In the genomic region with DNA sequence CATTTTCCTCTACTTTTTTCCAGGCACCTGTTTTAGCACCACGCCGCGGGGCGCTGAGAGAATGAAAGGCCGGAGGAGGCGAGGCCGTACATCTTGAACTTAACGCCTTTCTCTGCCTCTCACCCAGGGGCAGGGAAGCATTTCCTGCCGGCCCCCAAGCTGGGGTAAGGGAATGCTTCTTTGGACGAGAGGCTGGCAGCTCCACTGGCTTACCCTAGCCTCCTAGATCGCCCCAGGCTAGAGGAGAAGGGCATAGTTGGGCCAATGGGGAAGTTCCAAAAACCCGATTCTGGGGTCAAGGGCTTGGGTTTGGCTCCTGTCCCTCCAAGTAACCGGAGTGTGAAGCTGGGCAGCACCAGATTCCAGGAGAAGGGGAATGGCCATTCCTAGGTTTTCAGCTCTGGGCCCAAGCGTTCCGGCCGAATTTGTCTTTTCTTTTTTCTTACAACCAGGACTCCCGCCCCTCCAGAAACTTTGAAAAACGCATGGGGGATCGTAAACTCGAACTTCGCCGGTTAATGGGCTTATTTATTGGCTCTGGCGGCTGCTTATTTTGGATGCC, we compare ENCODE assay signal across 14 mouse cellular contexts. TPM values are rescaled to one million over a fixed set of nuclear protein-coding genes. Genes with fewer than 3 reads are reported as not detected.
DNase-seq lines count a peak whose midpoint lies in the region; ATAC-seq and TF ChIP-seq lines count a peak whose summit lies in the region.
"Had no signal": no experiment of that assay in that cellular context is flagged by ENCODE, and none has a peak within 500 bp of the region (broad histone marks: within the 10 kb centered on the region; RNA-seq: fewer than 3 reads in every experiment).

No protein-coding gene starts in this region.

- 0 out of 2 replicates have a peak overlapping the region, but pooled peaks have one; percentile 6 for H3K4me3 ChIP-seq in heart, postnatal 0 days (ENCODE audit: low read depth, low read length)
- H3K4me3 ChIP-seq in neural tube, embryonic 11.5 days (ENCODE audit: low read depth, low read length) = peak overlapping the region; percentile 65
- peak overlapping the region; percentile 35 for H3K4me3 ChIP-seq in intestine, embryonic 16.5 days (ENCODE audit: low read length)

- intact Hi-C loops in heart, postnatal 25 days (cut with DNase I) = no loop called here

- no peak for TF ChIP-seq CTCF in heart, postnatal 0 days (IDR thresholded peaks at IDR 0.05; ENCODE audit: low read depth)

- H3K4me2 ChIP-seq in heart, postnatal 0 days (ENCODE audit: low read depth, low read length) = no peak overlapping the region
- H3K4me2 ChIP-seq in neural tube, embryonic 11.5 days (ENCODE audit: low read depth) = peak overlapping the region; percentile 57
- H3K4me2 ChIP-seq in intestine, embryonic 16.5 days (ENCODE audit: low read depth, low read length) = peak overlapping the region; percentile 38
- H3K4me2 ChIP-seq: liver, embryonic 13.5 days had no signal

- no peaks in the 10 kb centered on the region for H3K36me3 ChIP-seq in heart, postnatal 0 days (replicated peaks; ENCODE audit: control insufficient read depth, insufficient read depth, low read length)
- no peaks in the 10 kb centered on the region for H3K36me3 ChIP-seq in neural tube, embryonic 11.5 days (ENCODE audit: control insufficient read depth, insufficient read depth, low read length)
- no peaks in the 10 kb centered on the region for H3K36me3 ChIP-seq in intestine, embryonic 16.5 days (ENCODE audit: control insufficient read depth, insufficient read depth, low read length)
- H3K36me3 ChIP-seq: heart, embryonic 13.5 days; liver, embryonic 13.5 days had no signal

- no peaks in the 10 kb centered on the region for H3K4me1 ChIP-seq in heart, postnatal 0 days (ENCODE audit: control insufficient read depth, insufficient read depth)
- H3K4me1 ChIP-seq in neural tube, embryonic 11.5 days (ENCODE audit: control insufficient read depth, insufficient read depth, low read length) = no peaks in the 10 kb centered on the region; the same call in 1 of the 2 replicates
- H3K4me1 ChIP-seq in intestine, embryonic 16.5 days (ENCODE audit: control insufficient read depth, insufficient read depth, low read length) = no peaks in the 10 kb centered on the region
- H3K4me1 ChIP-seq: liver, embryonic 13.5 days had no signal

- H3K9me3 ChIP-seq in heart, postnatal 0 days (replicated peaks; ENCODE audit: control insufficient read depth, low read length) = no peaks in the 10 kb centered on the region
- H3K9me3 ChIP-seq in neural tube, embryonic 11.5 days (ENCODE audit: control insufficient read depth, low read length) = no peaks in the 10 kb centered on the region
- no peaks in the 10 kb centered on the region for H3K9me3 ChIP-seq in intestine, embryonic 16.5 days (ENCODE audit: control insufficient read depth, low read length)
- H3K9me3 ChIP-seq: heart, embryonic 13.5 days; liver, embryonic 13.5 days had no signal

- no peak overlapping the region for H3K9ac ChIP-seq in heart, postnatal 0 days (replicated peaks; ENCODE audit: low read depth, low read length)
- H3K9ac ChIP-seq in neural tube, embryonic 11.5 days (ENCODE audit: low read length) = peak overlapping the region; percentile 94
- peak overlapping the region; percentile 45 for H3K9ac ChIP-seq in intestine, embryonic 16.5 days (ENCODE audit: low read depth, low read length)
- H3K9ac ChIP-seq: heart, embryonic 13.5 days; liver, embryonic 13.5 days had no signal

- H3K27ac ChIP-seq in heart, postnatal 0 days (ENCODE audit: low read depth) = no peak overlapping the region
- H3K27ac ChIP-seq in neural tube, embryonic 11.5 days (ENCODE audit: low read depth, low read length) = peak overlapping the region; percentile 91
- H3K27ac ChIP-seq in intestine, embryonic 16.5 days (ENCODE audit: low read length) = no peak overlapping the region
- H3K27ac ChIP-seq: heart, embryonic 13.5 days; liver, embryonic 13.5 days had no signal

- DNase-seq in heart, postnatal 0 days (ENCODE audit: low spot score) = no peak
- no peak for DNase-seq in heart, postnatal 25 days (ENCODE audit: low spot score)
- DNase-seq in neural tube, embryonic 11.5 days (ENCODE audit: low spot score) = peak; percentile 60
- DNase-seq in neural tube, embryonic 10.5 days (ENCODE audit: extremely low spot score, low spot score) = no peak
- peak; percentile 9 for DNase-seq in urinary bladder, postnatal 10 days (ENCODE audit: low spot score)
- DNase-seq in adrenal gland, adult 8-10 months = no peak
- DNase-seq: cerebellum, adult 18-20 months; liver, embryonic 13.5 days; right cerebral cortex, adult 18-20 months had no signal

- ATAC-seq in heart, postnatal 0 days (ENCODE audit: insufficient read depth, low read depth) = no peak
- peak; percentile 8; the same call in 1 of the 2 replicates for ATAC-seq in neural tube, embryonic 11.5 days (ENCODE audit: insufficient read depth, low FRiP score, low TSS enrichment)
- no peak for ATAC-seq in intestine, embryonic 16.5 days
- ATAC-seq: forebrain, embryonic 14.5 days had no signal

- H3K27me3 ChIP-seq in heart, postnatal 0 days (ENCODE audit: control insufficient read depth, insufficient read depth, low read length) = peaks cover 98% of the 10 kb centered on the region
- H3K27me3 ChIP-seq in neural tube, embryonic 11.5 days (ENCODE audit: control insufficient read depth, insufficient read depth, low read length) = peaks cover 61% of the 10 kb centered on the region
- peaks cover 81% of the 10 kb centered on the region for H3K27me3 ChIP-seq in intestine, embryonic 16.5 days (replicated peaks; ENCODE audit: control insufficient read depth, insufficient read depth, low read length)

- no peak for TF ChIP-seq EP300 in heart, postnatal 0 days (IDR thresholded peaks at IDR 0.05; ENCODE audit: low read depth)

- 2% methylated on average over 23 of the region's 23 CpGs for WGBS in heart, postnatal 0 days
- WGBS in neural tube, embryonic 11.5 days = 1% methylated on average over 23 of the region's 23 CpGs
- 2% methylated on average over 23 of the region's 23 CpGs for WGBS in intestine, embryonic 16.5 days

RNA-seq across cellular contexts. Expression of a gene that starts 2.2 kb away (rescaled TPM):
- total RNA-seq in heart, postnatal 0 days (2014; rRNA removed; ENCODE audit: low replicate concordance) = 0.19 TPM in 1 of 2 replicates, not detected in the other
- not detected in 2 replicates for polyA plus RNA-seq in heart, postnatal 0 days (2015; fragmentation: Nextera tagmentation; extraction: Ambion mirVana)
- total RNA-seq in heart, postnatal 25 days (2021) = not detected
- 98.8 and 105 TPM in 2 replicates for polyA plus RNA-seq in neural tube, embryonic 11.5 days (2014; fragmentation: Nextera tagmentation; extraction: Ambion mirVana)
- polyA plus RNA-seq in intestine, embryonic 16.5 days (2015; fragmentation: Nextera tagmentation; extraction: Ambion mirVana) = 3.0 and 3.2 TPM in 2 replicates
- under 1 TPM in 3 of 4 experiments, not detected in 1; 0.27 to 0.56 (median 0.55) TPM for total RNA-seq in adrenal gland, adult 8-10 months (2022)
- polyA plus RNA-seq: forebrain, embryonic 14.5 days had no signal

RNA-seq across cellular contexts. Expression of a gene that starts 7.6 kb away (rescaled TPM):
- total RNA-seq in heart, postnatal 0 days (2014; rRNA removed; ENCODE audit: low replicate concordance) = 5.0 TPM in 1 of 2 replicates, not detected in the other
- polyA plus RNA-seq in heart, postnatal 0 days (2015; fragmentation: Nextera tagmentation; extraction: Ambion mirVana) = not detected in 2 replicates
- not detected for total RNA-seq in heart, postnatal 25 days (2021)
- 70.6 and 72.8 TPM in 2 replicates for polyA plus RNA-seq in neural tube, embryonic 11.5 days (2014; fragmentation: Nextera tagmentation; extraction: Ambion mirVana)
- 8.6 and 10.0 TPM in 2 replicates for polyA plus RNA-seq in intestine, embryonic 16.5 days (2015; fragmentation: Nextera tagmentation; extraction: Ambion mirVana)
- under 1 TPM in 2 of 4 experiments, not detected in 2; 0.15 to 0.16 TPM for total RNA-seq in adrenal gland, adult 8-10 months (2022)
- polyA plus RNA-seq: CD4-positive, CD25-positive, alpha-beta regulatory T cell, adult 4 months; embryonic facial prominence, embryonic 11.5 days; forebrain, embryonic 14.5 days; heart, embryonic 13.5 days had no signal

RNA-seq across cellular contexts. Expression of a gene that starts 11.4 kb away (rescaled TPM):
- not detected in 2 replicates for total RNA-seq in heart, postnatal 0 days (2014; rRNA removed; ENCODE audit: low replicate concordance)
- polyA plus RNA-seq in heart, postnatal 0 days (2015; fragmentation: Nextera tagmentation; extraction: Ambion mirVana) = 0.07 and 0.38 TPM in 2 replicates
- under 1 TPM; 0.31 to 0.44 TPM for total RNA-seq in heart, postnatal 25 days (2021)
- polyA plus RNA-seq in neural tube, embryonic 11.5 days (2014; fragmentation: Nextera tagmentation; extraction: Ambion mirVana) = 61.2 and 71.3 TPM in 2 replicates
- polyA plus RNA-seq in intestine, embryonic 16.5 days (2015; fragmentation: Nextera tagmentation; extraction: Ambion mirVana) = 6.0 and 8.2 TPM in 2 replicates
- total RNA-seq in adrenal gland, adult 8-10 months (2022) = 10 to 100 TPM; 12.9 to 27.9 (median 19.1) TPM
- polyA plus RNA-seq: CD4-positive, CD25-positive, alpha-beta regulatory T cell, adult 4 months; forebrain, embryonic 14.5 days had no signal

RNA-seq across cellular contexts. Expression of a gene that starts 12.5 kb away (rescaled TPM):
- 0.11 TPM in 1 of 2 replicates, not detected in the other for total RNA-seq in heart, postnatal 0 days (2014; rRNA removed; ENCODE audit: low replicate concordance)
- polyA plus RNA-seq in heart, postnatal 0 days (2015; fragmentation: Nextera tagmentation; extraction: Ambion mirVana) = not detected in 2 replicates
- total RNA-seq in heart, postnatal 25 days (2021) = not detected
- polyA plus RNA-seq in neural tube, embryonic 11.5 days (2014; fragmentation: Nextera tagmentation; extraction: Ambion mirVana) = 6.0 and 6.7 TPM in 2 replicates
- polyA plus RNA-seq in intestine, embryonic 16.5 days (2015; fragmentation: Nextera tagmentation; extraction: Ambion mirVana) = 1.4 and 1.9 TPM in 2 replicates
- total RNA-seq in adrenal gland, adult 8-10 months (2022) = not detected
- polyA plus RNA-seq: CD4-positive, CD25-positive, alpha-beta regulatory T cell, adult 4 months; embryonic facial prominence, embryonic 11.5 days; forebrain, embryonic 14.5 days; heart, embryonic 13.5 days; liver, embryonic 13.5 days had no signal

RNA-seq across cellular contexts. Expression of a gene that starts 19.9 kb away (rescaled TPM):
- not detected in 2 replicates for total RNA-seq in heart, postnatal 0 days (2014; rRNA removed; ENCODE audit: low replicate concordance)
- not detected in 2 replicates for polyA plus RNA-seq in heart, postnatal 0 days (2015; fragmentation: Nextera tagmentation; extraction: Ambion mirVana)
- total RNA-seq in heart, postnatal 25 days (2021) = not detected
- not detected in 2 replicates for polyA plus RNA-seq in neural tube, embryonic 11.5 days (2014; fragmentation: Nextera tagmentation; extraction: Ambion mirVana)
- polyA plus RNA-seq in intestine, embryonic 16.5 days (2015; fragmentation: Nextera tagmentation; extraction: Ambion mirVana) = not detected in 2 replicates
- total RNA-seq in adrenal gland, adult 8-10 months (2022) = 1 to 10 TPM in 2 of 4 experiments, under 1 TPM in 2; 0.49 to 2.8 (median 1.4) TPM
- polyA plus RNA-seq: CD4-positive, CD25-positive, alpha-beta regulatory T cell, adult 4 months; forebrain, embryonic 14.5 days; heart, embryonic 13.5 days; liver, embryonic 13.5 days had no signal

Comparison
In these comparisons a context has a peak if more than half of its experiments do, and no peak if none do; other contexts are left out.
1. DNase-seq: peak in neural tube, embryonic 11.5 days (single experiment) and urinary bladder, postnatal 10 days (single experiment); none in heart, postnatal 0 days (single experiment), heart, postnatal 25 days (single experiment), neural tube, embryonic 10.5 days (single experiment) and adrenal gland, adult 8-10 months (single experiment).
2. H3K4me3 ChIP-seq: peak in every context shown above with its lines; median percentile 65 in neural tube, embryonic 11.5 days; 35 in intestine, embryonic 16.5 days; 6 in heart, postnatal 0 days.
3. RNA of a gene that starts 11.4 kb away (total RNA-seq): 12.9 to 27.9 TPM in adrenal gland, adult 8-10 months; 0.31 to 0.44 TPM in heart, postnatal 25 days and not detected in heart, postnatal 0 days; every median in the first group is over 4 times any median in the second.